Mouse (Mus musculus) megakaryocyte progenitor cell, adult 5-6 weeks (primary cell): ENCODE data around the gene Rfc1. TPM values are rescaled to one million over a fixed set of nuclear protein-coding genes. Genes with fewer than 3 reads are reported as not detected.

ENCODE experiments used
- ATAC-seq: replicated peaks from 2 replicates; pipeline ENCODE4 v1.8.0; 2016; ENCODE audit warnings: mild to moderate bottlenecking, moderate TSS enrichment, inconsistent platforms; ENCODE audit not compliant: poor library complexity
- total RNA-seq, 2 experiments: library from RNA; stranded (forward) in 1 of 2; stranded (reverse) in 1 of 2; fragments of 157-497, 149-512 nt in 1 of 2; fragments of 200-1000 nt in 1 of 2; gene quantifications; 2 replicates each; pipeline versions ENCODE4 v1.2.3 to v1.2.4; 2015 to 2017

Rfc1 gene
- total RNA-seq (2015) (64.9 and 65.7 TPM in 2 replicates), total RNA-seq (2017) (88.2 and 140 TPM in 2 replicates)

GRCm38 (mm10) chr5:65335298-65336074, at the start of gene Rfc1:
Gene Rfc1, minus strand, starts transcription at chr5:65335670.
- peak; percentile 97 for ATAC-seq

- no peak for ATAC-seq
These were observed 39.3 kb upstream of the Rfc1 start for GRCm38 (mm10) chr5:65374746-65375145.

- ATAC-seq, result no peak
These were observed 36.1 kb upstream of the Rfc1 start for GRCm38 (mm10) chr5:65371551-65371950.

GRCm38 (mm10) chr5:65367837-65368236, 32.4 kb upstream of the Rfc1 start:
- ATAC-seq, result no peak

- peak; percentile 69 for ATAC-seq
These were observed 22.3 kb upstream of the Rfc1 start for GRCm38 (mm10) chr5:65357771-65358170.

- ATAC-seq, result peak; percentile 92
These were observed 21.4 kb upstream of the Rfc1 start for GRCm38 (mm10) chr5:65356851-65357250.

GRCm38 (mm10) chr5:65354985-65355384, 19.5 kb upstream of the Rfc1 start:
- 0 out of 2 replicates have a peak, but pooled peaks have one; percentile 33 for ATAC-seq

- ATAC-seq, result no peak
These were observed 18.6 kb upstream of the Rfc1 start for GRCm38 (mm10) chr5:65354097-65354496.

GRCm38 (mm10) chr5:65350508-65350907, 15.0 kb upstream of the Rfc1 start:
- no peak for ATAC-seq

- ATAC-seq, result no peak
These were observed 12.7 kb upstream of the Rfc1 start, which contains the start of gene Klb for GRCm38 (mm10) chr5:65348168-65348567. Gene Klb, plus strand, starts transcription at chr5:65348314.

- no peak for ATAC-seq
These were observed 4.7 kb upstream of the Rfc1 start for GRCm38 (mm10) chr5:65340167-65340566.

- ATAC-seq, result no peak
These were observed 2.9 kb upstream of the Rfc1 start for GRCm38 (mm10) chr5:65338394-65338793.

- ATAC-seq, result no peak
These were observed 545 bp upstream of the Rfc1 start for GRCm38 (mm10) chr5:65336075-65336355.

- ATAC-seq, result no peak
These were observed 682 bp downstream of the Rfc1 start for GRCm38 (mm10) chr5:65334788-65335187.

GRCm38 (mm10) chr5:65329971-65330370, 5.5 kb downstream of the Rfc1 start:
- ATAC-seq, result no peak

- peak; percentile 43 for ATAC-seq
These were observed 9.3 kb downstream of the Rfc1 start for GRCm38 (mm10) chr5:65326212-65326611.

- ATAC-seq, result peak; percentile 57; the same call in 1 of the 2 replicates
These were observed 10.6 kb downstream of the Rfc1 start for GRCm38 (mm10) chr5:65324758-65325355.

- ATAC-seq, result no peak
These were observed 11.2 kb downstream of the Rfc1 start for GRCm38 (mm10) chr5:65324271-65324670.

- ATAC-seq, result peak; percentile 40; the same call in 1 of the 2 replicates
These were observed 13.3 kb downstream of the Rfc1 start for GRCm38 (mm10) chr5:65322165-65322564.

GRCm38 (mm10) chr5:65319176-65319575, 16.3 kb downstream of the Rfc1 start:
- ATAC-seq, result no peak

GRCm38 (mm10) chr5:65308866-65309265, 26.6 kb downstream of the Rfc1 start:
- peak; percentile 79 for ATAC-seq

- no peak for ATAC-seq
These were observed 27.3 kb downstream of the Rfc1 start for GRCm38 (mm10) chr5:65308208-65308607.
